Mouse (Mus musculus) hindbrain, embryonic 13.5 days (tissue): ENCODE data around the gene Slc23a4. TPM values are rescaled to one million over a fixed set of nuclear protein-coding genes. Genes with fewer than 3 reads are reported as not detected.
A peak's percentile ranks its signal among the peaks of the same experiment; 100 is the strongest.

Experiments
- ATAC-seq: fragments of 200-750 bp; cut with Nextera tagmentation; 2 replicates; pipeline ENCODE4 v1.8.0; 2017; ENCODE audit warnings: moderate TSS enrichment; ENCODE audit not compliant: low FRiP score
- H3K27ac ChIP-seq: fragments of 300-500 bp; sonication (generic); 2 replicates; pipeline ENCODE4 v1.5.1; 2015; ENCODE audit warnings: inconsistent platforms, mild to moderate bottlenecking, moderate library complexity
- H3K27me3 ChIP-seq: fragments of 300-500 bp; sonication (generic); 2 replicates; pipeline ENCODE4 v1.6.1; 2015; ENCODE audit warnings: mild to moderate bottlenecking, inconsistent platforms
- H3K36me3 ChIP-seq: fragments of 300-500 bp; sonication (generic); 2 replicates; pipeline ENCODE4 v1.6.1; 2015; ENCODE audit warnings: mild to moderate bottlenecking, inconsistent platforms
- H3K4me1 ChIP-seq: fragments of 300-500 bp; sonication (generic); replicated peaks from 2 replicates; pipeline ENCODE4 v1.6.1; 2015; ENCODE audit warnings: inconsistent platforms
- H3K4me2 ChIP-seq: fragments of 300-500 bp; sonication (generic); 2 replicates; pipeline ENCODE4 v1.6.1; 2015; ENCODE audit warnings: inconsistent platforms, mild to moderate bottlenecking, moderate library complexity
- H3K4me3 ChIP-seq: fragments of 300-500 bp; sonication (generic); 2 replicates; pipeline ENCODE4 v1.5.1; 2015; ENCODE audit warnings: mild to moderate bottlenecking, inconsistent platforms
- H3K9ac ChIP-seq: fragments of 300-500 bp; sonication (generic); 2 replicates; pipeline ENCODE4 v1.6.1; 2015; ENCODE audit warnings: mild to moderate bottlenecking, inconsistent platforms
- H3K9me3 ChIP-seq: fragments of 300-500 bp; sonication (generic); 2 replicates; pipeline ENCODE4 v1.6.1; 2016; ENCODE audit warnings: inconsistent platforms
- WGBS: fragments of 180-500 bp; shearing (Covaris S2); methylation state at CpG from one replicate; pipeline ENCODE4 v1.1.7; 2015; 5-methylcytosine and 5-hydroxymethylcytosine counted together
- polyA plus RNA-seq: library from polyadenylated mRNA; unstranded; fragments of >200 nt; fragmentation: Nextera tagmentation; extraction: Ambion mirVana; gene quantifications from 2 replicates; pipeline ENCODE4 v1.2.1, GENCODE M21; 2015

Gene Slc23a4
- polyA plus RNA-seq, 1 experiment from 2014 or later, result 0.57 TPM

GRCm38 (mm10) chr6:34954926-34955861, 33.0 kb downstream of the Slc23a4 start:
- H3K27ac ChIP-seq, result no peak overlapping the region
- peak overlapping the region; percentile 35 for H3K4me2 ChIP-seq
- no peak overlapping the region for H3K4me3 ChIP-seq
- no peak overlapping the region for H3K9ac ChIP-seq
- H3K9me3 ChIP-seq, result no peaks in the 10 kb centered on the region
- H3K36me3 ChIP-seq, result no peaks in the 10 kb centered on the region
- no peaks in the 10 kb centered on the region for H3K27me3 ChIP-seq
- H3K4me1 ChIP-seq, result peaks cover 12% of the 10 kb centered on the region
- peak; percentile 71; the same call in 1 of the 2 replicates for ATAC-seq
- 54% methylated on average over 18 of the region's 18 CpGs for WGBS

DNA sequence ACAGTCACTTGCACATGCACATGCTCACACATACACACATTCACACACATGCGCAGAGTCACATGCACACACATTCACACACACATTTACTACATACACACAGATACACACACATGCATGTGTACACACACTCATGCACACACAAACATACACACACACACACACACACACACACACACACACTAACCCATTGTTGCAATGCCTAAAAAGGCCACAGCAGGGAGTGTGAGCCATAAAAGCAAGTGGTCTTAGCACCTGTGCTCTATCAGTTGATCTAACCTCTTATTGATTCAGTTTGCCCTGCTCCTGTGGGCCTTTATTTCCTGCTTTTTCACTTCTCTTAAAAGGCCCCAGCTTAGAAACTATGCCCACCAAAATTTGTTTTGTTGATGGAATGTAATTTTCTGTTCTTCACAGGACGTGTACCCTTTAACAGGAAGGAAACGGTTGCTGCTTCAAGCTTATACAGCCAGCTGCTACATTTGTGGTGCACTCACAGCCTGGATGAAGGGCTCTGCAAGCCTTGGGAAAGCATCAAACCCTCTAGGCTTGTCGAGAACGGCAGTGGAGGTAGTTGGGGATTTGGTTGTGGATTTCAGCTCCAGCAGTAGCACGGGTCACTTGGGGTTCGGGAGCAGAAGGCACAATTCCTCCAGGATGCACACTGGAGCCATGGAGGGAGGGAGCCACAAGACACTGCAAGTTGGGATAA, 36.1 kb downstream of the Slc23a4 start:
- 82% methylated on average over 7 of the region's 7 CpGs for WGBS
- H3K9ac ChIP-seq, result no peak overlapping the region
- no peak overlapping the region for H3K27ac ChIP-seq
- H3K4me1 ChIP-seq, result peaks cover 17% of the 10 kb centered on the region
- H3K9me3 ChIP-seq, result no peaks in the 10 kb centered on the region
- H3K36me3 ChIP-seq, result no peaks in the 10 kb centered on the region
- no peak overlapping the region for H3K4me2 ChIP-seq
- H3K4me3 ChIP-seq, result no peak overlapping the region
- H3K27me3 ChIP-seq, result 0 out of 2 replicates have a peak, but pooled peaks cover 3% of the 10 kb centered on the region
- no peak for ATAC-seq

DNA sequence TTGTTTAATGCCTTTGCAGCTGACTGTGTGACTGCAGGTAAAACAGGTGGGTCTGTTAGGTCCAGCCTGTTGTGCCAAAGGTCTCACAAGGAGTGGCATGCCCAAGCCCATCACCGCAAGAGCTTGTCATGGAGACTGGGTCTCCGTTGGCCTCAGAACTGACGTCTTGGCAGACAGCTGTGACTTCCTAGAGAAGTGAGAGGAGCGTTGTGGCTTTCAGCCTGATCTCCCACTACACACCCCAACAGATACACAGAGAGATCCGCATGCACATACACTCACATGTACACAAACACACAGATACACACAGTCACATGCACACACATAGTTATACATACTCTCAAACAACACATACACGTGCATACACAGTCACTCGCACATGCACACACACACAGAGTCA, 36.7 kb downstream of the Slc23a4 start:
- H3K9me3 ChIP-seq, result no peaks in the 10 kb centered on the region
- no peak overlapping the region for H3K4me3 ChIP-seq
- WGBS, result 91% methylated on average over 7 of the region's 7 CpGs
- no peak for ATAC-seq
- H3K9ac ChIP-seq, result no peak overlapping the region
- 0 out of 2 replicates have a peak, but pooled peaks cover 3% of the 10 kb centered on the region for H3K27me3 ChIP-seq
- no peak overlapping the region for H3K27ac ChIP-seq
- no peak overlapping the region for H3K4me2 ChIP-seq
- H3K4me1 ChIP-seq, result peaks cover 17% of the 10 kb centered on the region
- H3K36me3 ChIP-seq, result no peaks in the 10 kb centered on the region

DNA sequence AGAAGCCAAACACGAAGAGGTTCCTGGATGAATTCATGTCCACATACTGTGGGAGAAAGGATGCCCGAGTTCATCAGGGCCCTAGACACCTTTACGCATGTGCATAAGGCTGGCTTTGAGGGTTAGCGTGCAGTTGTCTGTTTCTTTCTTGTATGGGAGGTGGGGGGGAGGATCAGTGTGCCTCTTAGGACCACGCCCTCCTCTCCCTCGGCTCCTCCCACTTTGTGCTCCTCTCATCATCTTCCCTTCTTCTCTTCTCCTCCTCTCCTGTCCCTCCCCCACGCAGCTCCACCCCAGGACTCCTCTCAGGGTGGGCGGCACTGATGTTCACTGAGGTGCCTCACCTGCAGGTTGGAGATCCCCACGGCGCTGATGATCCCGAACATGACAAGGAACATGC, 39.7 kb downstream of the Slc23a4 start:
- peaks cover 4% of the 10 kb centered on the region; the same call in 1 of the 2 replicates for H3K4me1 ChIP-seq
- H3K4me2 ChIP-seq, result peak overlapping the region; percentile 47
- 18% methylated on average over 11 of the region's 11 CpGs for WGBS
- peak; percentile 32; the same call in 1 of the 2 replicates for ATAC-seq
- H3K9ac ChIP-seq, result no peak overlapping the region
- H3K27me3 ChIP-seq, result 0 out of 2 replicates have a peak, but pooled peaks cover 3% of the 10 kb centered on the region
- no peaks in the 10 kb centered on the region for H3K9me3 ChIP-seq
- H3K36me3 ChIP-seq, result no peaks in the 10 kb centered on the region
- no peak overlapping the region for H3K27ac ChIP-seq
- peak overlapping the region; percentile 20 for H3K4me3 ChIP-seq

DNA sequence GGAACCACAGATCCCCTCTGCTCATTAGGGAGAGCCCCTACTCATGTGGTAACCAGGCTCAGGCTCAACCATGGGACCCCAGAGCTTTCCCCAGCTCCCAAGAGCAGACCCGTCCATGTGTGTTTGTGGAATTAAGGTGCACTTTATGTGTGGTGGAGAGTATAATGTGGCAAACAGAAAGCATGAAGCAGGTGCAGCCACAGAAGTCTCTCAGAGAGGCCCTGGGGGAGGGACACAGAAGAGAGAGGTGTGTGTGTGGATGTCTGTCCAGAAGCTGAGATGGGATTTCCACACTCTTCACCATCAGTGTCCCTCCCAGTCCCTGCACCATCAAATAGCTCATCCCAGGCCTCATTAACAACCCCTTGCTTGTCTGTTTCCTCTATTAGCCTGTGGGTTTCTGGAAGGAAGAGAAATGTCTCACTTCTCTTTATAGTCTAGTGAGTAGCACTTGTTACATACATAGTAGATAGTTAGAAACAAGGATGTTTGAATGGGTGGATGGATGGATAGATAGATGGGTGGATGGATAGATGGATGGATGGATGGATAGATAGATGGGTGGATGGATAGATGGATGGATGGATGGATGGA, 41.6 kb downstream of the Slc23a4 start:
- no peak overlapping the region for H3K9ac ChIP-seq
- WGBS, result 95% methylated on average over 1 of the region's 1 CpGs
- H3K4me2 ChIP-seq, result no peak overlapping the region
- no peak for ATAC-seq
- no peak overlapping the region for H3K27ac ChIP-seq
- H3K9me3 ChIP-seq, result no peaks in the 10 kb centered on the region
- peaks cover 4% of the 10 kb centered on the region; the same call in 1 of the 2 replicates for H3K4me1 ChIP-seq
- 0 out of 2 replicates have a peak, but pooled peaks cover 3% of the 10 kb centered on the region for H3K27me3 ChIP-seq
- H3K4me3 ChIP-seq, result no peak overlapping the region
- no peaks in the 10 kb centered on the region for H3K36me3 ChIP-seq

DNA sequence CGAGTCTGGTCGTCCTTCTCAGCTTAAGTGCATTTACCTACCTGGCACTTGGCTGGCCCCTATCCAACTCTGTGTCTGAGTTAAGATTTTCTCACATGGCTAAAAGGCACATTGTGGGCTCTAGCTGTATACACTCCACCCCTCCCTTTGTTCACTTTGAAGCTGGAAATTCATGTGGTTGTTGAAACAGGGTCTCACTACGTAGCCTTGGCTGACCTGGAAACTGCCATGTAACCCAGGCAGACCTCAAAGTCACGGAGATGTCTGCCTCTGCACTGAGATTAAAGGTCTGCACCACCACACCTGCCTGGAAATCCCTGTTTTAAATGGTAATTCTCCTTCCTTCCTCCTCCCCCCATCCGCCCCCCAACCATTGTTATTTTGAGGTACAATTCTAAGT, 44.7 kb downstream of the Slc23a4 start:
- H3K9me3 ChIP-seq, result no peaks in the 10 kb centered on the region
- ATAC-seq, result no peak

GRCm38 (mm10) chr6:34942446-34942845, 45.8 kb downstream of the Slc23a4 start:
- no peak overlapping the region for H3K4me2 ChIP-seq
- no peak for ATAC-seq
- no peak overlapping the region for H3K27ac ChIP-seq
- no peaks in the 10 kb centered on the region for H3K4me1 ChIP-seq
- no peak overlapping the region for H3K4me3 ChIP-seq
- no peak overlapping the region for H3K9ac ChIP-seq
- 87% methylated on average over 9 of the region's 9 CpGs for WGBS
- H3K9me3 ChIP-seq, result no peaks in the 10 kb centered on the region
- H3K27me3 ChIP-seq, result no peaks in the 10 kb centered on the region
- H3K36me3 ChIP-seq, result no peaks in the 10 kb centered on the region

More for the DNA sequence above, 44.7 kb downstream of the Slc23a4 start:
- H3K4me1 ChIP-seq, result peaks cover 2% of the 10 kb centered on the region; the same call in 1 of the 2 replicates
- WGBS, result 79% methylated on average over 5 of the region's 5 CpGs
- no peaks in the 10 kb centered on the region for H3K27me3 ChIP-seq
- H3K27ac ChIP-seq, result no peak overlapping the region
- no peaks in the 10 kb centered on the region for H3K36me3 ChIP-seq
- H3K4me2 ChIP-seq, result no peak overlapping the region
- no peak overlapping the region for H3K4me3 ChIP-seq
- no peak overlapping the region for H3K9ac ChIP-seq

DNA sequence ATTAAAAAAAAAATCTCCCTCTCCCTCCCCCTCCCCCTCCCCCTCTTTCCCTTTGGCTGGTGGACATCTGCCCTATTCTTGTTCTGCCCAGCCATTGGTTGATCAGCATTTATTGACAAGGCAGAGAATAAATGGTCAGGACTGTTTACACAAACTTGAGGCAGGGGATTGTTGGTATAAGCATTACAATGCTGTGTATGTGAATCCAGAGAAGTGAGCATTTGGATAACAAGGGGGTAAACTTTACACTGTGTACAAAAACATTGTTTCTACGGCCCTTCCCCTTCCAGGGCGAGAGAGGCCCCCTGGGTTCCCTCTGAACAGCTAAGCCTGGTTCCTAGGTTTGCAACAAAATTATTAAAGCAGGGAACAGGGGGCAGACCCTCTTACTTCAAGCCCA, 46.7 kb downstream of the Slc23a4 start:
- Histone ChIP-seq H3K4me1 (no peaks in the 10 kb centered on the region), H3K36me3 (no peaks in the 10 kb centered on the region), H3K27me3 (no peaks in the 10 kb centered on the region), H3K9me3 (no peaks in the 10 kb centered on the region), H3K4me3 (no peak overlapping the region), H3K4me2 (no peak overlapping the region), H3K9ac (no peak overlapping the region), H3K27ac (no peak overlapping the region)
- no peak for ATAC-seq
- 59% methylated on average over 2 of the region's 2 CpGs for WGBS

- no peaks in the 10 kb centered on the region for H3K27me3 ChIP-seq
- H3K4me2 ChIP-seq, result no peak overlapping the region
- no peaks in the 10 kb centered on the region for H3K9me3 ChIP-seq
- 90% methylated on average over 8 of the region's 8 CpGs for whole genome bisulfite sequencing
- no peak overlapping the region for H3K4me3 ChIP-seq
- no peak for ATAC-seq
- no peaks in the 10 kb centered on the region for H3K4me1 ChIP-seq
- H3K9ac ChIP-seq, result no peak overlapping the region
- H3K36me3 ChIP-seq, result no peaks in the 10 kb centered on the region
- H3K27ac ChIP-seq, result no peak overlapping the region
Observed at GRCm38 (mm10) chr6:34939451-34939850, 48.8 kb downstream of the Slc23a4 start.

DNA sequence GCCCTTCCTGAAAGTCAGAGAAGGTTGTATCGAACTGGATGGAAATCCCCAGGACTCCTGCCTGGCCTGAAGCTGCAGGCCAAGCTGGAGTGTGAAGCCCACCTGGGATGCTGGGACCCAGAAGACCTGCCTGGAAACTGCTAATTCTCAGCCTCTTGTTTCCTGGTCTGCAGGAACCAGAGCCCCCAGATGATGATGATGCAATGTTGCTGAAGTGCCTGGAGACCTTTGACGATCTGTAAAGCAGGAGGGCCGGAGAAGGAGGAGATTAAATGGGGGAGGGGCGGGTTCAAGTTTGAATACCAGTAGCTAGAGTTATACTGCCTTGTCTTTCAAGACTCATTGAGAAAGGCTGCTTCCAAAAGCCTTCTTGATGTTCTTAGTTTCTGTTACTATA, 49.3 kb downstream of the Slc23a4 start:
- Histone ChIP-seq H3K27ac (no peak overlapping the region), H3K4me2 (no peak overlapping the region), H3K9me3 (no peaks in the 10 kb centered on the region), H3K4me1 (no peaks in the 10 kb centered on the region), H3K9ac (no peak overlapping the region), H3K36me3 (no peaks in the 10 kb centered on the region), H3K27me3 (no peaks in the 10 kb centered on the region), H3K4me3 (no peak overlapping the region)
- 60% methylated on average over 4 of the region's 4 CpGs for WGBS
- no peak for ATAC-seq

DNA sequence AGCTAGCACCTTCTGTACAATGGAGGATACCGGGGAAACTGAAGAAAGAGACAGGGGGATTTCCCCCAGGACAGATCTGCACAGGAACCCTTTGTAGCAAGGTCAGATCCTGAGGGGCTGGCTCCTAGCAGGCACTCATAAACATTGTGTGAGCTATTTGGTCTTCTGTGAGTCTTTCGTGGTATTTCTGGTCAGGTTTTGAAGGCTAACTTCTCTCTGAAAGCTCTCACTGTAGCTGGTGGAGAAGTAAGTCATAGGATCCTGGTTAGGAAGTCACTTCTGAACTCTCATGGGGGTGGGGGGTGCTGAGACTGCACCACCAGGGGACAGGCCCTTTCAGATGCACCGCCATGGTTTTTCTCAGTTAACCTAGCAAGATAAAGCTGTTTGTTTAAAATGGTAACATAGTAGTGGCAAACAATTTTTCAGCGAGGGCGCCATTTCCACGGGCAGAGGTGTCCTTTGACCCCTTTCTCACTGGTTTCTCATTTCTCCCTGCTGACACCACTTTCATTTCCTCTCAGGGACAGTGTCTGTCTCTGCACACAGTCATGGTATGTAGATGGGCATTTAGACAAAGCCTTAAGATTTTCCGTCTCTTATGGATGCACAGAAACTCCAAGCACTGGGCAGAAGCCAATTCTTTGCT, 49.8 kb downstream of the Slc23a4 start:
- 74% methylated on average over 7 of the region's 7 CpGs for WGBS
- Histone ChIP-seq H3K36me3 (no peaks in the 10 kb centered on the region), H3K27me3 (no peaks in the 10 kb centered on the region)

GRCm38 (mm10) chr6:34936743-34937142, 51.5 kb downstream of the Slc23a4 start:
- 73% methylated on average over 5 of the region's 5 CpGs for WGBS
- Histone ChIP-seq H3K27ac (no peak overlapping the region), H3K4me2 (no peak overlapping the region), H3K9ac (no peak overlapping the region), H3K36me3 (no peaks in the 10 kb centered on the region), H3K27me3 (no peaks in the 10 kb centered on the region), H3K9me3 (no peaks in the 10 kb centered on the region), H3K4me1 (no peaks in the 10 kb centered on the region), H3K4me3 (no peak overlapping the region)
- ATAC-seq, result no peak

More for the DNA sequence above, 49.8 kb downstream of the Slc23a4 start:
- Histone ChIP-seq H3K4me1 (no peaks in the 10 kb centered on the region), H3K4me3 (no peak overlapping the region), H3K4me2 (no peak overlapping the region), H3K9me3 (no peaks in the 10 kb centered on the region), H3K9ac (no peak overlapping the region), H3K27ac (no peak overlapping the region)
- no peak for ATAC-seq
